Mouse (Mus musculus): Measurements from ENCODE around the gene Ccdc88a.

DNA sequence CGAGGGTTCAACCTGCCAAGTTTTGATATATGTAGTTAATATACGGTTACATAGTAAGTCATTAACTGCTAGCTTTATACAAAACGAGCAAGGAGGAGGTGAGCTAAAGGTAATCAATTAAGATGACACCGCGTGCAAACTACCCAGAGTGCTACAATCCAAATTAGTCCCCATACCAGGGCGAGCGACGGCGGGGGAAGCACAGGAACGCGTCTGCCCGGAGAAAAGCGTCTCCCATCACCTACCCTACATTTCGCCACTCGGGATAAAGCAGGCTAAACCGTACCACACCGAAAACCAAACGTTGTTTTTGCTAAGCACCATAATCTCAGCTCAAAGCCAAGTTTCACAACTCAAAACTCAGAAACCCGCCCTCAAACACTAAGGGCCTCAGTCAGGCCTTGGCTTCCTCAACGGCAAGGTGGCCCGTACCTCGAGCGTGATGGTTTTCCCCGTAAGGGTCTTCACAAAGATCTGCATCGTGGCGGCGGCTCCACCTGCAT, 173.8 kb downstream of the Ccdc88a start:
- TF ChIP-seq CTCF (conservative IDR thresholded peaks at IDR 0.05; ENCODE audit: insufficient read depth, insufficient read length, low read depth, low read length) (no peak), POLR2A (IDR thresholded peaks at IDR 0.05; ENCODE audit: low read depth, low read length) (no peak)

Data from kidney, adult 2 months (tissue).